Mouse (Mus musculus) granulocyte monocyte progenitor cell, adult 5-6 weeks (primary cell): ENCODE results near the gene Tle2. TPM values are rescaled to one million over a fixed set of nuclear protein-coding genes. Genes with fewer than 3 reads are reported as not detected.

ENCODE experiments used
- ATAC-seq: replicated peaks from 2 replicates; pipeline ENCODE4 v1.8.0; 2016; ENCODE audit warnings: mild to moderate bottlenecking, moderate TSS enrichment, inconsistent platforms; ENCODE audit not compliant: poor library complexity, severe bottlenecking
- total RNA-seq, 2 experiments: library from RNA; stranded (forward) in 1 of 2; stranded (reverse) in 1 of 2; fragments of 200-712, 200-1000 nt in 1 of 2; fragments of >200 nt in 1 of 2; fragmentation: Nextera tagmentation in 1 of 2; gene quantifications; 2 replicates each; pipeline ENCODE4 v1.2.3; 2014 to 2017

Gene Tle2
- total RNA-seq, 2 experiments from 2014 or later: 2.4 to 4.4 TPM

DNA sequence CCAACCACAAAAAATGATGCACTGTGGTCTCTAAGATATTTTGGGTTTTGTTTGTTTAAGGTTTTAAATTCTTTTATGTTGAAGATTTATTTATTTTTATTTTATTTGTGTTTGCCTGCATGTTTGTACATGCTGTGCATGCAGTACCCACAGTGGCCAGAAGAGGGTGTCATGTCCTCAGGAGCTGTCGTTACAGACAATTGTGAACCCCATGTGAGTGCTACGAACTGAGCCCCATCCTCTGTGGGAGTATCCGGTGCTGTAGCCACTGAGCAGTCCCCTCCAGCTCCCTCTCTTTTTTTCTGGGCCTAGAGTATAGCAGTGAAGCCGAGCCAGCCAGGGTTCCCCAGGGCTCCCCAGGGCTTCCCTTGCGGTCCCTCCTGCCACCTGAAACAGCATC lies 21.1 kb upstream of the Tle2 start:
- ATAC-seq: no peak

DNA sequence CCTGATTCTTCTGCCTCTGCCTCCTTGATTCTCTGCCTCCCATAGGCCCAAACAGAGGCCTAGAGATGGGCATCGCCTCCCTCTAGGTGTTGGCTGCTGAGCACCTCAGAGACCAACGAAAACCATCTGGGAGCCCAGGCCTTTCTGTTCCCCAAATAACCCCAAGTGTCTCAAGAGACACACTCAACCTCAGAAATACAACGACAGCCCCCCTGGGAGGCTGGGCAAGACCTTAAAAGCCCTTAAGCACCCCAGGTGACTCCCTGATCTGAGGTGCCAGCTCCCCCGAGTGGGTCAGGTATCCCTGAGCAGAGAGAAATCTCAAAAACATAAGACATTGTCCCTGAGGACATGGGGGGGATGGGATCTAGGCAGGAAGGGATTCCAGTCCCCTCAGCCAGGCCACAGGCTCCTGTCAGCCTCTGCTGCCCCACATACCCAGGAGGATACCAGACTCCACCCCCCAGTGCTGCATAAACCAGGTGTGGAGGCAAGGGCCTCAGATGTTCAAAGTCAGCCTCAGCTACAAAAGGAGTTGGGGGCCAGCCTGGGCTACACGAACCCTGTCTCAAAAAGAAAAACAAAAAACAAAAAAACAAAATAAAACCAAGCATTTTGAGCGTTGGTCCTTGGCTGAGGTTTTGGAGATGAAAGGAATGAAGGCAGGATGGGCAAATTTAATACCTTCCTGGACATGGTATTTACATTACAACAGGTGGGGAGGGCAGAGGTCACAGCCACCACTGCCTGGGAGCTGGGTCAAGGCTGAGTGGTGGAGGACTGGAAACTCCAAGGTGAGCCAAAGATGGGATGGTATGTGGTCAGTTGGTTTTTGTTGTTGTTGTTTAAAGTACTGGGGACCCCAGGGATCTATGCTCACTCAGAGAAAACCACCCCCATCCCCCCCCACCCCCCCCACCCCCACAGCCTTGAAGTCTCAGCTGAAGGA lies 20.3 kb upstream of the Tle2 start:
- no peak for ATAC-seq

DNA sequence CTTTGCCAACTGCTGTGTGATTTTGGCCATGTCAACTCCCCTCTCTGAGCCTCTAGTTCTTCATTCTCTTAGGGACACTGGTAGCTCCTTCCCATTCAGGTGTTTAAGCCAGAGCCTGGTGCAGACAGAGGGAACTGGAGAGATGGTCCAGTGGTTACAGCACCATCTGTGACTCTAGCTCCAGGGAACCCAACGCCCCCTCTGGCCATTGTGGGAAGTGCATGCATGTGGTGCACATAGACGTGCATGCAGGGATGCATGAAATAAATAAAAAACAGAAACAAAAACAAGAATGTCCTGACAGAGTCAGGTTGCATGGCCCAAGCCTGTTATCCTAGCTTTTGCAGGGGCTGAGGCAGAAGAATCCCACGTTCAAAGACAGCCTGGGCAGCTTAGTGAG lies 18.1 kb upstream of the Tle2 start:
- ATAC-seq: no peak

DNA sequence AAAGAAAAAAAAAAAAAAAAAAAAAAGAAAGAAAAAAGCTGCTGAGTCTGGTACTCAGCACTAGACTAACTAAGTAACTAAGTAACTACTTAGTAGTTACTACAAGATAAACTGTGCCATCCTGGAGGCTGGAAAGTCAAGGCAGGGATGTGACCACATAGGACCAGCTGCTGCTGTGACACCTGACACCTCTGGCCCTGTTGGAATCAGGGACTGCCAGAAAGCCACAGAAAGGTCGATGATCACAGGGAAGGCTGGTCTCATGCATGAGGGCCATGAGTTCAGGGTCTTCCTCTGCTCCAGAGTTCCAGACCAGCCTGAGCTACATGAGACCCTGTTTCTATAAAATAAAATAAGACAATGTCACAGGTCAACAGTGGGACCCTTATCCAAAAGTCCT lies 16.9 kb upstream of the Tle2 start:
- ATAC-seq: no peak

DNA sequence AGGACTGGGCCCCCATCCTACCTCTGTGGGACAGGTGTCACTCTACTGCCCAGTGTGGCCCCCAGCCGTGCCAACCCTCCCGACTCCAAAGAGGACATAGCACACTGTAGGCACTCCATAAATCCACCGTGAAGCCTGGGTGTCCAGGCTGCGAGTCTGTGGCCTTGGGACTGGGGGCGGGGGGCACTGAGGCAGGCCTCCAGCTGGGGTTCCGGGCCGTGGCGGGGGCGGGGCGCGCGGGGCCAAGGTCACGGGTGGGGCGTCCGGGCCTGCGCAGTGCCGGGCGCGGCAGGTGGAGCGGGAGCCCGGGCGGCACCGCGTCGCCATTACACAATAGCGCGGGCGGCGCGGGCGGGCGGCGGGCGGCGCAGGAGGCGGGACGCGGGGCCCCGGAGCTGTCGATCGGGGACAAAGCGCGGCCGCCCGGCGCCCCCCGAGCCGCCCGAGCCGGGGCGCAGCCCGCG lies 15.2 kb upstream of the Tle2 start, which contains the start of gene Aes:
Gene Aes, plus strand, starts transcription at position 326 of the 464 bp plus-strand sequence.
- ATAC-seq: peak; percentile 39

DNA sequence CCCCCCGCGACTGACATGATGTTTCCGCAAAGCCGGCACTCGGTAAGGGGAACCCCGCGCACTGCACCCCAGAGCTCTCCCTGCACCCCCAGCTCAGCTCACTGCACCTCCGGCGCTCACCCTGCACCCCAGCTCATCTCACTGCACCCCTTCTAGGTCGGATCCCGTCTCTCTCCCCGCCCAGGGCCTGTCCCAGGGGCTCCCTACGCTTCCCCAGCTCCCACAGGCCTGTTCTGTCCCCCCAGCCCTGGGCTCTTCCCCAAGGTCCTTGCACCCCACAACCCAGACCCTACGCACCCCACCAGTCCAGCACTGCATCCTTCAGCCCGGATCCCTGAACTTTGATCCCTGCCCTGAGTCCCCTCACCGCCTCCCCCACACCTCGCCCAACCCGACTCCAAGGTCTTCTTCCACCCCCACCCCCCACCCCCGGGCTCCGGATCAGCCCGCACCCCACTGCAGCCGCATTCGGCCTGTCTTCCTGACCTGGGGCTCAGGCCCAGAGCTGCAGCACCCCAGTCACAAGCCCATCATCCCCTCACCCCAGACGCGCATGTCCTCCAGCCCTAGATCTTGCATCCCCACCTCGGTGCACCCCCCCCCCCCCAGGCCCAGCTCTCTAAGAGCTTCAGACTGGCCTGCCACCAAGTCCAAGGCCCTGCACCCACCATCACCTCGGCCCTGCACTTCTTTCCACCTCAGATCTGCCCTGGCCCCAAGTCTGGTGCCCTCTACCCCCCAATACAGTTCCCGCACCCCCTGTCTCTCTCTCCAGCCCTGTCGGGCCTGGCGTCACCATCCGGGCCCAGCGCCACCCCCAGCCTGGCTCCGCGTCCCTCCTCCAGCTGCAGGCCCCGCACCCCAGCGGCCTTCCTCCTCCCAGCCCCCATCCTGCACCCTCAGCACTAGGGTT lies 14.5 kb upstream of the Tle2 start:
- ATAC-seq: peak; percentile 55

DNA sequence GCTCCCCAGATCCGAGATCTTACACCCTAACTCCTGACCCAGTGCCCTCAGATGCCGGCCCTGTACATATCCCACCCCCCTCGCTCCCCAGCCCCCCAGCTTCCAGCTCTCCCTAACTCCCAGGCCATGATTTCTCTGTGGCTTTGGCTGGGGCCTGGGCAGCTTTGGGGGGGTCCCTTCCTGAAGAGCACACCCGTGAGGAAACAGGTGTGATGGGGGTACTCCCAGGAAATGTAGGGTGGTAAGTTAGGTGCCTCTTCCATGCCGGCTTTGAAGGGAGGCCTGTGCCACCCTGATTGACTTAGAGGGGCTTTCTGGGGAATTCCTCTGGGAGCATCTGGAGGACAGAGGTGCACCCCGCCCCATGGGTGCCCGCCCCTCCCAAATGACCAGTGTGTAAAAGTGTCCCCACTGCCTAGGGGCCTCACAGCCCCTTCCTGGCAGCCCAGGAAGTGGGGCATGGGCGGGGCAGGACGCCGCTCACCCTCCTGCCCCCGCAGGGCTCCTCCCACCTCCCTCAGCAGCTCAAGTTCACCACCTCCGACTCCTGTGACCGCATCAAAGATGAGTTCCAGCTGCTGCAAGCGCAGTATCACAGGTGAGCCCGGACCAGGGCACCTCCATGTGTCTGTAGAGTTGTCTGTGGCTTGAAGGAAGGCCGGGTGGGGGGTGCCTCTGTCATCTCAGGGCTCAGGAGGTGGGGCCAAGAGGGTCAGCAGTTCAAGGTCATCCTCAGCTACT lies 13.5 kb upstream of the Tle2 start:
- ATAC-seq: peak; percentile 57

DNA sequence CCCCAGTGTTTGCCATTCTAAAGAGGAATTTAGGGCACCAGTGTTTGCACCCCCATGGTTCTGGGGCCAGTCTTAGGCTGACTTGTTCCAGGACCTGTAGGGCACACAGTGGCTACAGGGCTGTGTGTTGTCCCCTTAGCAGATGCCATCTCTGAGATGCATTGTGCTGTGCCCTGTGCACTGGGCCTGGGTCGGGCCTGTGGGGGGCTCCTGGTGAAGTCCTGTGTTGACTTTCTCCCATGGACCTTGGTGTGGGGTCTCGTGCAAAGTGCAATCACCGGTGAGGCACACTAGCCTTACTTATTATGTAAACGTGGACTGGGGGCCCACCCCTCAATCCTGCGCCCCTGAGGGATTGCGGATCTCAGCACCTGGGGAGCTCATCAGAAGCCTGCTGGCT lies 11.9 kb upstream of the Tle2 start:
- ATAC-seq: no peak

DNA sequence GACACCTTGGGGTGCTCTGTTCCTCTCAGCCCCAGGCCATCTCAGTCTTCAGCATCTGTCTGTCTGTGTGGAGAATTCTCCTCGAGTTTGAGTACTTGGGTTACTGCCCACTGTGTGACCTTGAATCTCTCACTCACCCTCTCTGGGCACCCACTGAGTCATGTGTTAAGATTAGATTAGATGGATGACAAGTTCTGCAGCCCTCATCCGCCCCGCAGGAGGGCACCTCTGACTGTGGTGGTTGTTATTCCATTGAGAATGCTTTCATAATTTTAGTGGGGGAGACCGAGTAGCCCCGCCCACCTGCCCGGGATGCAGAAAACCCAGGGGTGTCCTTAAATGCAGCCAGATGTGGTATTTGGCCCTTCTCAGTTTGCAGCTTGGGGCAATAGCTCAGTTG lies 10.9 kb upstream of the Tle2 start:
- no peak for ATAC-seq

DNA sequence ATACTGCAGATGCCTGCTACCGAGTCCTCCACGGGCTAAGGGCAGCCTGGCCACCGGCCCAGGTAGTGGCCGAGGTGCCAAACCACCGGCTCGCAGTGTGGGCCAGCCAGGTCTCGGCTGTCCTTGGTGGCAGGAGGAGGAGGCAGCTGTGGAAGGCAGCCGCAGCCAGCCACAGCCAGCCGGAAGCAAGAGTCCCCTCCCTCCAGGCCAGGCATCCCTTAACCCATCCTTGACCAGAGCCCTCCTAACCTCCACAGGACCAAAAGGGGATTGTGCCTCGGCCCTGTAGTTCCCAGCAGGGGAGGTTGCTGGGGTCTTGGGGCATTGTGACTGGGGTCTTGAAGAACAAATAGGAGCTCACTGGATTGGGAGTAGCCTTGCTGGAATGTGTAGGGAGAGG lies 10.1 kb upstream of the Tle2 start:
- ATAC-seq: 0 out of 2 replicates have a peak, but pooled peaks have one; percentile 7

DNA sequence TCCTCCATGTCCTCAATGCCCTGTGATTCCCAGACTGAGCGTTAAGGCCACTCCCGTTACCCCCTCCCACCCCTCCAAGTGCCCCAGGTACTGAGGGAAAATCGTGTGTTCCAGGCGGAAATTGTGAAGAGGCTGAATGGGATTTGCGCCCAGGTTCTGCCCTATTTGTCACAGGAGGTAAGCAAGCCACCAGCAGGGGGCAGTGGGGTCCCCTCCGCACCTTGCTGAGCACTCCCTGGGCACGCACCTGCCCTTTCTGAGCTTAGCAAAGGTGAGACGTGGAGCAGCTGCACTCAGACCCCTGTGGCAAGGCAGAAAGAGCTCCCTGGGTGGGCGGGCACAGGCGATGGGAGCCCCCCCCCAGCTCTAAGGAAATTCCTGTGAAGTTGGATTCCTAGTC lies 9.6 kb upstream of the Tle2 start:
- no peak for ATAC-seq

DNA sequence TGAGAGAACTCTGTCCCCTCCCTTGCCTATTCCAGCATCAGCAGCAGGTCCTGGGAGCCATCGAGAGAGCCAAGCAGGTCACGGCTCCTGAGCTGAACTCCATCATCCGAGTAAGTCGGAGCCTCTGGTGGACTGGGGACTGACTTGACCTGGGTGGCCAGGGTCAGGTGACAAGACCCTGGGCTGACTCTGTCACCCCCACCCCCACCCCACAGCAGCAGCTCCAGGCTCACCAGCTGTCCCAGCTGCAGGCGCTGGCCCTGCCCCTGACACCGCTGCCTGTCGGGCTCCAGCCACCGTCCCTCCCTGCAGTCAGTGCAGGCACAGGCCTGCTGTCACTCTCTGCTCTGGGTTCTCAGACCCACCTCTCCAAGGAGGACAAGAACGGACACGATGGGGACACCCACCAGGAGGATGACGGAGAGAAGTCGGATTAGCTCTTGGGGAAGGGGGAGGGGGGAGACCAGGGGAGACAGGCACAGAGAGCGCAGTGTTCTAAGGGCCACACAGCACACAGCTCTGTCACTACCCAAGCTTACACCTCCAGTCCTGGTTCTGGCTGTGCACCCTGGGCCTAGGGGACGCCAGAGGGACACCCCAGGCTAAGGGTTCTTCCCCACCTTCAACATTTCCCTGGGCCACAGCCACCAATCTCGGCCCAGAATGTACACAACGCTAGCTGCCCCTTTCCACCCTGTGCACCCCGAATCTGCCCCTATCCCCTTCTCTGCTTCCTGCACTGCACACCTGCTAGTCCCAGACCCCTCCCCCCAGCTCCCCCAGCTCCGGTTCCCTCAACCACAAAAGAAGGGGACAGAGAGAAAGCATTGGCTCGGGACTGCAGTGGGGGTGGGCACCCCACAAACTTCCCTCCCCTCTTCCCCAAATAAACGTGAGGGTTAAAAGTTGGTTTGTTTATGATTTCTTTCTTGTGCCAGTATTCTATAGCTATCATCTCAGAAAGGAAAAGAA lies 8.8 kb upstream of the Tle2 start:
- no peak for ATAC-seq

DNA sequence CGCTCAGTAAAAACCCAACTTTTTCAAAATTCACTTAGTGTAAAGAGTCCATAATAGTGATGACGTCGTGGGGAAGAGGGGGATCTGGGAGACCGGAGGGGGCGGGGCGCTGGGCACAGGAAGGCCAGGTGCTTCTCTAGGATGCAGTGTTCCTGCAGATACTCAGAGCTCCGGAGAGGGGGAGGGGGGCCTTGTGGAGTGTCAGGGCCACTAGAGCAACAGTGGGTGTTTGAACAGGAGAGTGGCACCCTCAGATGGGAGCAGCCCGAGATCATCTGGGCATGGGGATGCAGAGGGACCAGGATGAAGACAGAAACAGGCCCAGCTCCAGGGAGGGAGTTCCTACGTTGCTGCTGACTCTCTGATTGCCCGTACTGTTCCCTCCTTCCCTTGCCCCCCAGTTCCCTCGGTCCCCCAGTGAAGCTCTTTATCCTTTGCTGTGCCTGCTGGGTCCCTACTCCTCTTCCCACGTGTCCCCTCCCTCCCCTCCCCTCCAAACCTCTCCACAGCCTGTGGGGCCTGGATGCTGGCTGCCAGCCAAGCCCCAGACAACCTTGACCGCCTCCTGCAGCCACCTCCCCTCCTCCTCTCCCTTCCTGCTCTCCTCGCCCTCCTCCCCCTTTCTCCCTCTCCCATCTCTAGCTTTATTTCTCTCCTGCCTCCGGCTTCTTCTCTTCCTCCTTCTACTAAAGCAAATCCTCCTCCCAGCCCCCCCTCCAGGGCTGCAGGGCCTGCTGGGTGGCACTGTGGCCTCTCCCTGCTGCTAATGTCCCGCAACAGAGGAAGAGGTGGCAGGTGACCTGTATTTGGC lies 5.8 kb upstream of the Tle2 start:
- ATAC-seq: no peak

DNA sequence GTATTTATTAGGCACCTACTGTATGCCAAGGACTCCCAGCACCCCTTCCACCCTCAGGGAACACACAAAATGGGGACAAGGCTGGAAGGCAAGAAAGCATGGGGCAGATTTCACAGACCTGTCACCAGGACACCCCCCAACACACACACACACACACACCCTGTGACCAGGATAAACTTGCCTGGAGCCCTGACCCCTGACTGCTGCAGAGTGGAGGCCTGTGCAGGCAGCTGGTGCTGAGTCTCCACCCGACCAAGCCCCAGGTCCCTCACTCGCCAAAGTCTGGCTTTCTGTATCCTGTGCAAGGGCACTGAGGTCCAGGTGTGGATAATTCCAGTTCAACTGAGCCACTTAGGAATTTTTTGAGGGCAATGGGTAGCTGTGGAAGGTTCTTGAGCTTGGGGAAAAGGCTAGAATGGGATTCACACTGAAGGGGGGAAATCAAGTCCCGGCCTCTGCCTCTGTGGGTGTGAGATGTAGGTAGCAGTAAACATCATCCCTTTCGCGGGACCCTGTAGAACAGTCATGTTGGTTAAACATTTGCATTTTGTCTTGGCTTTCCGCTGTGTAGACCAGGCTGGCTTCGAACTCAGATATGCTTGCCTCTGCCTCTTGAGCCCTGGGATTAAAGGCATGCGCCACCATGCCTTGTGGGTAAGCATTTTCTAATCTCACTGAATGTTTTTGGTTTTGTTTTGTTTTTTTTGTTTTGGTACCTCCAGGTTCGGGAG lies 4.7 kb upstream of the Tle2 start:
- no peak for ATAC-seq

DNA sequence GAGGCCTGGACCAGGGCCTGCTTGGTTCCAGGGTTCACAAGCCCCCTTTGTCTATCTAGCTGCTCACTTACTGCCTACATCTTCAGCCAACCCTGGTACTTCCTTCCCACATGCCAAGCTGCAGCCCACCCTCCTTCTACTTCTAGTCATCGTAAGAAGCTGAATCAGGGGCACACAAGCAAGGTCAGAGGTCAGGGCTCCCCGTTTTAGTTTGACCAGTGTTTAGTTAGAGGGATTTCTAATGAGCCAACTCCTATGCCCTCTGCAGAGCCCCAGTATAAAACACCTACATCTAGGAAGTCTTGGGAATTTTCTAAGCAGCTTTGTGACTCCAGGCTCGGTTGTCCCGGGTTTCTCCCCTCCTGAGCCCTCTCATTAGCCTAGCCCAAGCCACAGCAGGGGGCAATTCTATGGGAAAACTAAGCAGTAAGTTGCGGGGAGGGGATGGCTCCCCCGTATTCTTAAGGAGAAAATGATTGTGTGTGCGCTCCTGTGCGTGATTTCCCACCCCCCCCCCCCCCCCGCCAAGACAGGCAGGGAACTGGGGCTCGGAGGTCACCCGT lies 4.0 kb upstream of the Tle2 start:
- ATAC-seq: no peak

DNA sequence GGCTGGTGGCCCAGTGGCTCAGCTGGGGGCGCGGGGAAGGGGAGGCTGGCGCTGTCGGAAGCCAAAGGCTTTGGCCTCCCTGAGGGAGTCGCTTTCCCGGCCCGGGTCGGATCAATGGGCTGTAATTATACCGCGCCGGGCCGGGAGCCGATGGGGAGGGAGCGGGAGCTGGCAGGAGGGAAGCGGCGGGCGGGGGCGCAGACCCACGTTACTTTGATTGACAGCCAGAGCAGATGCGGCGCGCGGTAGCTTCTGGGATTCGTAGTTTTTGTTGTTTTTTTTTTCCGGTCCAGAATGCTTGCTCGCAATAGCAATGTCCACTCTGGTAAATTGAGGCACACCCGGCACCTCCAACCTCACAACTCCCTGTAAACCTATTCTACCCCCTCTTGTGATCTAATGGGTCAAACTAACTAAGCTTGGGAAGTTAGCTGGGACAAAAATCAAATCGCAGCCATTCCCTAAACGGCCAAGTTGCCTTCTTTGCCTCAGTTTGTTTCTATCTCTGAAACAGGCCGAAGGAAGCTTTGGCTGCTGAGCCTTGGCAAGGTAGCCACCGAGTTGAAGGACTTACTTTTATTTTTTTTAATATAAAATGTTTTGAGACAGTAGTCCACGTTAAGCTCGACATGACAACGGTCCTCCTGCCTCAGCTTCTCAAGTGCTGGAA lies 3.4 kb upstream of the Tle2 start:
- peak; percentile 68 for ATAC-seq

DNA sequence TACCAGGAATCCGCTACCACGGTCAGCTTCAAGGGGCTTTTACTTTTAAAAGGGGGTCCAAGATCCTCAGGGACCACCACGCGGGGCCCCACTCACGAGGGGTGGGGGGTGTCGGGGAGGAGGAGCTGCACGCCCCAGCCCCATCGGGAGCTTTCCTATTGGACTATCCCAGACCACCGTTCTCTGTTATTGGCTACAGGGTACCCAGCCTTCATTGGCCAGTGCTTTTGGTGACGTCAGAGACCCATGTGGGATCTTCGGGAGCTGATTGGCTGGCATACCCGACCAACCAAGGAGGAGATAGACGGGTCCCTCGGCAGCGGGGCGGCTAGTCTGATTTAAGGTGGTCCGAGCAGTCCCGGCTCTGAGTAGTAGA lies 2.9 kb upstream of the Tle2 start:
- ATAC-seq: peak; percentile 84
